Mouse (Mus musculus): Measurements from ENCODE around the gene Bcl2l15.

DNA sequence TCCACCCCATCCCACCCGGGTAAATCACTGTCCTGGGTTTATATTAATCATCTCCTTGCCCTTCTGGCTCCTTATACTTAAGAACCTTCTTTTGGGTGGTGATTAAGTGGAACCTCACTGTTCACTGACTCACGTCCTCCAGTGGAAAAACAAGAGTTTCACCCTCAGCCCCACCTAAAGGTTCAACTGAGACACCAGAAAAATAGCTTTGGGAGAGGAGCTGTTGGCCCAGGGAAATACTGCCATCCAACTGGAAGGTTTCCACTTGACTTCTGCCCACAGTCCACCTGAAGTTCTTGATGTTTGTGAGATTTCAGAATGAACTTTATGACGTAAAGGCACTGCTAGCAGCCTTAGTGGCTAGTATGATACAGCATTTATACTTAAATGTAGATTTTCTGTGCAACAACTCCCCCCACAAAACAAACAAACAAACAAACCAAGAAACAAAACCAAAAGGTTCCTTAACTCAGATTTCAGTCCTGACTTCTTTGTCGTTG is 30.4 kb downstream of the Bcl2l15 start:
- TF ChIP-seq POLR2A (IDR thresholded peaks at IDR 0.05; ENCODE audit: low read depth, low read length) (no peak), CTCF (IDR thresholded peaks at IDR 0.05; ENCODE audit: extremely low read depth, insufficient read depth, insufficient read length, insufficient replicate concordance) (no peak)
